Mouse (Mus musculus): ENCODE measurements around the gene Lhpp. TPM values are rescaled to one million over a fixed set of nuclear protein-coding genes. Genes with fewer than 3 reads are reported as not detected.

Lhpp gene
- total RNA-seq, 2 experiments from 2014 or later: 12.3 to 18.9 TPM

- peak; percentile 94 for ATAC-seq (replicated peaks; ENCODE audit: low FRiP score, low TSS enrichment, poor library complexity, severe bottlenecking)
Observed at GRCm38 (mm10) chr7:132672481-132672959, 62.1 kb downstream of the Lhpp start.

- 0 out of 2 replicates have a peak, but pooled peaks have one; percentile 8 for ATAC-seq (replicated peaks; ENCODE audit: low FRiP score, low TSS enrichment, poor library complexity, severe bottlenecking)
Observed at GRCm38 (mm10) chr7:132673931-132674755, 63.7 kb downstream of the Lhpp start.

DNA sequence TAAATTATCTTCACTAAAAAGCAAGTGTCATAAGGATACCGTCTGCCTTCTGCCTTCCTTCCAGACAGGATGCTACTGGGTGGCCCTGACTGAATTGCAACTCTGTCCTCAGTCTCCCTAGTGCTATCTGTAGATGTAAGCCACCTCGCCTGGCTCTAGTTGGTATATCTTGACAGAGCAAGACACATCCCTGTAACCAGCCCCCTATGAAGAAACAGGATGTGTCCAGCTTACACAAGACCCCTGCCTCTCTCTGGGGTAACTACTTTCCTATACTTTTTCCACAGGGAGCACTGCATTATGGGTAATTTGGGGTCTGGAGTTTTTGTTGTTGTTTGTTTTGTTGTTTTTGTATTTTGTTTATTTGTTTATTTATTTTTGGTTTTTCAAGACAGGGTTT lies 65.5 kb downstream of the Lhpp start:
- no peak for ATAC-seq (replicated peaks; ENCODE audit: low FRiP score, low TSS enrichment, poor library complexity, severe bottlenecking)

DNA sequence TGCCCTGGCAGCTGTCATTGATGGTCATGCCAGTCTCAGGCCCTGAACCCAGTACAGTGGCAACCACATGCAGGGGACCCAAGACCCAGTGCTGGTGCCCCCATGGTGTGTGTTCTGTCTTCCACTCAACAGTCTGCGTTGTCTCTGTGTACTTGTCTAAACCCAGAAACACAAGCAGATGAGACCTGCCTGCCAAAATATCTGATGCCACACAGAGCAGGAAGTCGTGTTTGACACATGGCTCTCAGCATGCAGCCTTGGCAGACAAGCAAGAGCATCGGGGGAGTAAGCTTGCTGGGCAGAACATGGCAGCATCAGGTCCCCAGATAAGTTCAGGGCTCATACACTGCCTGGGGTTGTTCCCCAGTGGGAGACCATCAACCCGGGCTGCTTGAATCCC lies 68.7 kb downstream of the Lhpp start:
- ATAC-seq (replicated peaks; ENCODE audit: low FRiP score, low TSS enrichment, poor library complexity, severe bottlenecking): peak; percentile 23; the same call in 1 of the 2 replicates

DNA sequence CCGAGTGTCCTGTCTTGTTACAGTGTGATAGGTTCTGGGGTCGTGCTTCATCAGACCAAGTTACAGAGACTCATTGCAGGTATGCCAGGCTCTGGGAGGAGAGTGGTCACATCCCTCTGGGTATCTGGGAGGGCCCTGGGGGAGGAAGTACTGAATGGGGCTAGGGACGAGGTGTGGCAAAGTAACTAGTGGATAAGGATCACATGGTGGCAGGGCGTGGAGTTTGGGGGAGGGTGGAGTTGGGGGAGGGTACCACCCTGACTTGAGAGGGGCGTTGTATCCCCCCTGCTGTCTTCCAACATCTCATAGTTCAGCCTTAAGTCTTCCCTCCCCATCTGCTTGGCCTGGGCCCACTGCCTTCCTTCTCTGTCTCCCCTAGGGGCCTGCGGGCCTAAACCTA lies 69.1 kb downstream of the Lhpp start:
- ATAC-seq (replicated peaks; ENCODE audit: low FRiP score, low TSS enrichment, poor library complexity, severe bottlenecking): peak; percentile 20; the same call in 1 of the 2 replicates

- ATAC-seq (replicated peaks; ENCODE audit: low FRiP score, low TSS enrichment, poor library complexity, severe bottlenecking): no peak
Observed at GRCm38 (mm10) chr7:132681296-132681695, 70.9 kb downstream of the Lhpp start.

GRCm38 (mm10) chr7:132681831-132682230 lies 71.4 kb downstream of the Lhpp start:
- no peak for ATAC-seq (replicated peaks; ENCODE audit: low FRiP score, low TSS enrichment, poor library complexity, severe bottlenecking)

- no peak for ATAC-seq (replicated peaks; ENCODE audit: low FRiP score, low TSS enrichment, poor library complexity, severe bottlenecking)
Observed at GRCm38 (mm10) chr7:132682336-132682735, 71.9 kb downstream of the Lhpp start.

GRCm38 (mm10) chr7:132682901-132683300 lies 72.5 kb downstream of the Lhpp start:
- no peak for ATAC-seq (replicated peaks; ENCODE audit: low FRiP score, low TSS enrichment, poor library complexity, severe bottlenecking)

GRCm38 (mm10) chr7:132683923-132684322 lies 73.5 kb downstream of the Lhpp start:
- no peak for ATAC-seq (replicated peaks; ENCODE audit: low FRiP score, low TSS enrichment, poor library complexity, severe bottlenecking)

DNA sequence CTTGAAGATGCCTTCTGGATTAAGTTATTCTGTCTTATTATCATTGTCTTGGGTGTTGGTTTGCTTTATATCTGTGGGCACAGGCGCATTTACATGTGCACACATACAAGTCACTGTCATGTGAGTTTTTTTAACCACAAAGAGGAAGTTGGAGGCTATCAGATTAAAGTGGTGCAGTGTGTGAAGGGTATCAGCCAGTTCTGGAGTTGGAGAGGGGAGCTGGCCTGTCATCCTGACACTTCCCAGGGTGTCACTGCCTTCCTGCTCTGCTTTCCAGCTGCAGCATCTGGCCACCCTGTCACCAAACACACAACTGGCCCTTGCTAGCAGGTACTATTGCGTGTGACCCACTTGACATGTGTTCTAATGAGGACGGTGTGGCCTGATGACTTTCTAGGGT lies 76.1 kb downstream of the Lhpp start:
- peak; percentile 84 for ATAC-seq (replicated peaks; ENCODE audit: low FRiP score, low TSS enrichment, poor library complexity, severe bottlenecking)

- ATAC-seq (replicated peaks; ENCODE audit: low FRiP score, low TSS enrichment, poor library complexity, severe bottlenecking): no peak
Observed at GRCm38 (mm10) chr7:132687897-132688296, 77.5 kb downstream of the Lhpp start.

DNA sequence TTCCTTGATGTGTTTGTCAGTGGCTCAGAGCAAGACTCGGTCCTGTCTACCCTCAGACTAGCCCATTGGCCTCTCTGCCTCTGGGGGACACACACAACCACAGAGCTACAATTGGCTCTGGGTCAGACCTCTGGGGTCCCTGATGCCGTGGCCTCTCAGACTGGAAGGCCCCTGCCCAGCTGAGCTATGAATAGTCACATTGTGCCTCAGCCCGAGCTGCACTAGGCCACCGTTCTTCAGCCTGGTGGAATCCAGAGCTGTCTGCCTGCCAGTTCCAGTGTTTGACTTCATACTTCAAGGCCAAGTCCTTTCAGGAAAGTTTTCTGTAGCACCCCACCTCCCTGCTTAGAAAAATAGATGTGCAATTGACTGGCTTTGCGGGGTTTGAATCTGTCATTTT lies 78.3 kb downstream of the Lhpp start:
- ATAC-seq (replicated peaks; ENCODE audit: low FRiP score, low TSS enrichment, poor library complexity, severe bottlenecking): no peak

- ATAC-seq (replicated peaks; ENCODE audit: low FRiP score, low TSS enrichment, poor library complexity, severe bottlenecking): no peak
Observed at GRCm38 (mm10) chr7:132689722-132690121, 79.3 kb downstream of the Lhpp start.

- ATAC-seq (replicated peaks; ENCODE audit: low FRiP score, low TSS enrichment, poor library complexity, severe bottlenecking): no peak
Observed at GRCm38 (mm10) chr7:132690716-132691472, 80.5 kb downstream of the Lhpp start.

GRCm38 (mm10) chr7:132692719-132693118 lies 82.3 kb downstream of the Lhpp start:
- ATAC-seq (replicated peaks; ENCODE audit: low FRiP score, low TSS enrichment, poor library complexity, severe bottlenecking): no peak

DNA sequence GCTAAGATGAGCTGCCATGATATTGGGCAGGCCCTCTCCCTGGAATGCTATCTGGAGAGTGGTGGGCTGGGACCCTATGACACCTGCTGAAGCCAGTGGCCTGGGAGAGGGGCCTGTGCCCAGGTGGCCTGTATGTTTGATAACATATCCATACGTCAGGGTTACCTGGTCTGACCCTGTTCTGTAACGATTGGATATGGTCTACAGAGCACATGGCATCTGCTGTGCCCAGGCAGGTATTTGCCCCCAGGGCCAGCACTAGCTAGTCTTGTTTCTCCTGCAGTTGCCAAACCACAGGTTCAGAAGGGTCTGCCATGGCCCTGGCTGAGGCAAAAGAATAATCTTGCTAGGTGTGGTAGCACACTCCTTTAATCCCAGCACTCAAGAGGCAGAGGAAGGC lies 83.1 kb downstream of the Lhpp start:
- ATAC-seq (replicated peaks; ENCODE audit: low FRiP score, low TSS enrichment, poor library complexity, severe bottlenecking): no peak

DNA sequence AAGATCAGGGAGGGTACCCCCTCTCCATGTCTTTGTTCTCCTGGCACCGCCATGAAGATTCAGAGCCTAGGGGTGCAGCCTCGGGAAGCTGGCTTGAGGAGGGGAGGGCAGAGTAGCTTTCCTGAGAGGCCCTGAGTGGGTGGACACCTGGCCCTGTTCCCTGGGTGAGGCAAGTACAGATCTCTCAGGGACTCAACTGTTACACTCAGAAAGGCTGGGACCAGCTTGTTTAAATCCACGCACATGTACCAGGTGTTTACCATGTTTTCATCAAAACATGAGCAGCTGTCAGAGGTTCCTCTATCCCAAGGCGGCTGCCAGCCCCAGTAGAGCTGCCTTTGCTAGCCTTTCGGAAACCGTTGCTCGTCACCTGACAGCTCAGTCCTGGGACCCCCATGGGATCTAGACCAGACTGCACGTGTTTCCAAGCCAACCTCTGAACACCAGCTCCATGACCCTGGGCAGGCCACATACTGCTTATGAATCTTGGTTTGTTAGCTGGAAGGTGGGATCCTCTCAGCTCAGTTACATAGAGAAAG lies 86.9 kb downstream of the Lhpp start:
- ATAC-seq (replicated peaks; ENCODE audit: low FRiP score, low TSS enrichment, poor library complexity, severe bottlenecking): no peak

- ATAC-seq (replicated peaks; ENCODE audit: low FRiP score, low TSS enrichment, poor library complexity, severe bottlenecking): no peak
Observed at GRCm38 (mm10) chr7:132698737-132699136, 88.3 kb downstream of the Lhpp start.

- no peak for ATAC-seq (replicated peaks; ENCODE audit: low FRiP score, low TSS enrichment, poor library complexity, severe bottlenecking)
Observed at GRCm38 (mm10) chr7:132699165-132699564, 88.7 kb downstream of the Lhpp start.

Measured in megakaryocyte-erythroid progenitor cell, adult 5-6 weeks (primary cell).